Mouse (Mus musculus) spleen, adult 18-20 months (tissue): ENCODE data around the gene Idh1.
A peak's percentile ranks its signal among the peaks of the same experiment; 100 is the strongest.

Experiments
- DNase-seq, 2 experiments: peaks; one replicate each; pipeline ENCODE4 v3.0.0; 2022; ENCODE audit warnings: mixed read lengths in 2 of 2

The Idh1 gene

DNA sequence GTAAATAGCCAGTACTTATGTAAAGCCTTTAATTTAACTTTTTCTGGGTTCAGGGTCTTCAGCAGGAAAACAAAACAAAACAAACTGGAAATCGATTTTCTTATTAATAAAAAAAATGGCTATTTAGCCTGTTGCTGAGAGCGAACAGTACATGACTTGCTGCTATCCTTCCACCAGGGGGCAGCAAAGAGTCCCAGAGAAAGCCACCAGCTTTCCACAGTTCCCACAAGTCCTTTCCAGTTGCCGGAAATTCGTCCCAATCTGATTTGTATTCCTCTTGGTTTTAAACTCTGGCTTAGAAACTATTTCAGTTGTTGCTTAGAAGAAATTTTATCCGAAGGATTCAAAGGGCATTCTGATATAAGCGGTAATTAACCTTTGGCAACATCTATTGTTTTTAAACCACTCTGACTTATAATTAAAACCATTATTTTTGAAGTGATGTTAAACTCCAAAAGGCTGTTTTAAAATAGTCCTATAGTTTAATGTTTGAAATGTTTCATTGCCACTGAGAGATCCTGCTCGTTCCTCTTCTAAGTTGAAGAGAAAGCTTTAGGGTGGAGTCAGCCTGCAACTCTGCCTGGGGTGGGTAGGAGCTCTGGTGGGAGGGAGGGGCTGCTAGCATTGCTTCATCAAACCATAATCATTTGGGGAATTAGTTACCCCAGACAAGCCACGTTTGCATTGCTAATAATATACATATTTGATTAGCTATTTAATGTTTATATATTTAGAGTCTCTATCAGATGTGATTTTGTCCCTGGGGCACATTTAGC, 74.1 kb downstream of the Idh1 start:
- peak in 1 of 2 experiments; percentile 42 for DNase-seq

DNA sequence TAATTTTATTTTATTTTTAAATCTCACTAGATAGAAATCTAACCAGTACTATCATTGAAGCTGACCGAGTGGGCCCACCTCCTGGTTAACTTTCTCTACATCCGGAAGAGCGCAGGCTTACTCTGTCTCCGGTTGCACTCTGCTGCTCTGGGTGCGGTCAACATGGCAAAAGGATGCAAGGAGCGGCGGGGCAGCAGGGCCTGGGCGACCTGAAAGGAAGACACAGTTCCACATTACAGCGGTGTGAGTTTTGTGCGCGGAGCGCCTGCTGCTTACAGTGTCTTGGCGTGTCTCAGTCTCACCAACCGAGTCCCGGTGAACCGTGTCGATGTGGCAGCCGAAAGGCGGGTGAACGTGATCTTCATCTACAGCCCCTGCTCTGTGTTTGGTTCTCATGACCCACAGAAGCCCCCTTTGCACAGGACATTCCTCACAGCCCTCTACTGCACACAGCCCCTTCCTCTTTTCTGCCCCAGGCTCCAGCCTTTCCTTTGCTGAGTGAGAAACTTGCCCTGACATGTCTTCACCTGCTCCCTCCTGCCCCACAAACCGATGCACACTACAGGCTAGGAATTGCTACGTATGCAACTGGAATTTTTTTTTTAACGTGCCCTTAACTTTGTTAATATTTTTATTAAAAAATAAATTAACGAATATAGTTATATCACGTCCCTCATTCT, 76.4 kb downstream of the Idh1 start:
- no peak for DNase-seq

DNA sequence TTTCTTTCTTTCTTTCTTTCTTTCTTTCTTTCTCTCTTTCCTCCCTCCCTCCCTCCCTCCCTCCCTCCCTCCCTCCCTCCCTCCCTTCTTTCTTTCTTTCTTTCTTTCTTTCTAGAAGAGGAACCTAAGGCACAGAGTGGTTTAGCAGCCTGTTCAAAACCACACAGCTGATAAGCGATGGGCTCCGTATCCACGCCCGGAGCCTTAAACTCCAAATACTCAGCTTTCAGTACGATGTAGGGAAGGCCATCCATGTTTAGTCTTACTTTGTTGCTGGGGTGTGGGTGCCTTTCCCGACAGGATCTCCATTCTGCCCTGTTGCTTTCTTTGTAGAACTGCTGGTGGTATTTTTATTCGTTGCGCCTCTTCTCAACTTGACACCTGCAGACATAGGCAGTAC, 77.1 kb downstream of the Idh1 start:
- DNase-seq = no peak
